Mouse (Mus musculus) urinary bladder, postnatal 10 days (tissue): ENCODE data around the gene BC034090.

Experiments
- DNase-seq: peaks from one replicate; pipeline ENCODE4 v3.0.0; 2022; ENCODE audit warnings: low spot score

Gene BC034090

DNA sequence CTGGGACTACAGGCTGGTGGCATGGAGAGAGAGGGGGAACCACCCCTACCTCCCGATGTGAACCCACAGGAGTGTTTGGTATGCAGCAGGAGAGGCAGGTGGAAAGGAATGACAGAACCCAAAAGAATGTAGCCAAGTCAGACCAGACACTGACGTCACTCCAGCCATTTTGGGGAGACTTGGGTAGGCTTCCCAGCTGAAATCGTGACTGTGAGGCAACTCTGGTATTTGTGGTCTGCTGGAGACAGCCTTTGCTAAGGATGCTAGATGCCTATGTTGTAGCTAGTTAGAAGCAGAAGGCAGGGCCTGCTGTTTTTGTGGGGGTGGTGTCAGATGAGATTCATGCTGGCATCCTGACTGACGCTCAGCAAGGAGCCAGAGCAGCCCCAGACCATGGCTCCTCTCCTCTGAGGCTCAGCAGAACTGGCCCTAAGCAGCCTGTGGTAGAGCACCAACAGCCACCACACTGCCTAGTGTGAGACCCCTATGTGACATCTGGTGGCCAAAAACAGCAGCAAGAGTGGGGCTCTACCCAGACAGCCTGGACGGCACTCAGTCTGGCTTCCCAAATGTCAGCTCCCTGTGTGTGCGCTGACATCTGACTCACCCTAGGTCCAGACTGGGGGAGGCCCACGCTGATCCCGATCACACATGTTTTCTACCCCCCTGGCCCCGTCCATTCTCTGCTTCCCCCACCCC is 29.0 kb downstream of the BC034090 start:
- DNase-seq: no peak

DNA sequence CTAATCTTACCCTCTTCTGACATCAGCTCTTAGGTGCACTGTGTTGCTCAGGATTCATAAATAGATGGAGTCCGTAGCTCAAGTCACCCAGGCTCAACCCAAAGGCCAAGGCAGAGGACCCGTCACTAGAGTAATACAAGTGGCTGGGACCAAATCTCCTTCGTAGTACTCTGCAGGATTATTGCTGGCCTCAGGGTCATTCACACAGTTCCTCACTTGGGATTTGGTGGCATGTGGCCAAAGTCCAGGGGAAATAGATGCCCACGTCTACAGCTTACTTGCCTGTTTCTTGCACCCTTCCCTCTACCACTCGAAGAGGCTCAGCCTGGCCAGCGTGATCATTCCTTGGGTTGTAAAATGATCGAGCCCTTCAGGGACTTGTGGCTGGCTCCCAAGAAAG is 30.3 kb downstream of the BC034090 start:
- no peak for DNase-seq

DNA sequence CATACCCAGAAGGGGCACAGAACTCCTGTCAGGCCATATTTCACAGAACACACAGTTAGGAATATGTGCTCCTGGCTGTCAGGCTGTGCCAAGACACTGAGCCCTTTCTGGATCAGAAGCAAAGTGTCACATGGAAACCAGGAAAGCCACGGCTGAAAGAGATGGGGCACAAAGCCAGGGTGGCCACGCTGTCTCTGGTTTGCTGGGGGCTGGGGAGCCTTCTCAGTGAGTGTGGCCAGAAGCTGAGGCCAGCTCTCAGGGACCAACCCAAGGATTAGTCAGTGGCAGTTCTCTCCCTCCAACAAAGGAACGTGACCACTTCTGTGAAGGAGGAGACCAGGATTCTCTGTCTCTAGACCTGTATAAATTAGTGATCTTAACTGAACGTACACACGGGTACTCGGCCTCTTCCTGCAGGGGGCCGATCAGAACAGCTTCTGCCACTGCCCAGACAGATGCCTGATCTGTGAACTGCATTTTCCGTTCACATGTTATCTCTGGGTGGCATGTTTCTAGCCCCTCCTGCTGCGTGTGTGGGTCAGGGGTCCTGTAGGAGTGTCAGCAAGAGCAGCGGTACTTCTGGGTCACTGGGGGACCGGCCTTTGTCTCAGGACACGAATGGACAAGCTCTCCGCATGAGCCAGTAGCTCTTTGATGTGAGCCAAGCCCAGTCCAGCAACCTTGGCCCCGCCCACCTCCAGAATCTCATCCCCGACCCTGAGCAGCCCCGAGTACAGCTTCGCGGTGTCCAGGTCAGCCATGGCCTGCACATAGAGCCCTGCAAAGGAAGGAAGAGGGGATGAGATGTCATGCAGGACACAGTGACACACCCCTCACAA is 31.1 kb downstream of the BC034090 start:
- DNase-seq: no peak

DNA sequence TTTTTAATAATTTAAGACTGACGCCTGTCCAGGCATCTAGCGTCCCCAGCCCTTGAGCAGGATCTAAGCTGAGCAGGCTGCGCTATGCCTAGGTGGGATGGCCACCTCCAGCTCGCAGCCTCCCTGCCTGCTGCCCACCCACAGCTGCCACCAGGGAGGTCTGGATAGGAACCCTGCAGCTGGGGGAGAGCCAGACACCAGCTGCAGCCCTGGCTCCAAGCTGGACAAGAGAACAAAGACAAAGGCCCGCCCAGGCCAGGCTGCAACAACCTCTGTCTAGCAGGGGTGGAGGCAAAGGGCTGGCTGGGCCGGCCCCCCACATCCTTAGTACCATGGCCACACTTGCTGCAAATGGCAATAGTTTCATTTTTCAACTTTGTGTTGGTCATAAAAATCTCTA is 31.8 kb downstream of the BC034090 start:
- DNase-seq: no peak

DNA sequence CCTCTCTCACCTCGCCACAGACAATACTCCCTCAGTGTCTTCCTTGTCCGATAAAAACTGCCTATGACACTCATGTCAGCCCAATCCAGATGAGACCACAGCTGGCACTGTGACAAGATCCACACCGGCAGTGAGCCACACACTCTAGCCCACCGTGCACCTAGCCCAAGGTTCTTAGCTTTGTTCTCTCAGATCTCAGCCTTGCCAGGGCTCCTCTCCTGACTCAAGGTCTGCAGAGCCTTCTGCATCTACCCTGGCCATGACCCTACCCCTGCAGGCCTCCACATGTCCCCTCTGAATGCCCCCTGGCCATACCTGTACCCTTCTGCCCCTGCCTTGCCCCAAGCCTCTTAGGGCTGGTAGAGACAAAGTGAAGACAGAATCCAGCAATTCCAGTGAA is 32.2 kb downstream of the BC034090 start:
- no peak for DNase-seq

DNA sequence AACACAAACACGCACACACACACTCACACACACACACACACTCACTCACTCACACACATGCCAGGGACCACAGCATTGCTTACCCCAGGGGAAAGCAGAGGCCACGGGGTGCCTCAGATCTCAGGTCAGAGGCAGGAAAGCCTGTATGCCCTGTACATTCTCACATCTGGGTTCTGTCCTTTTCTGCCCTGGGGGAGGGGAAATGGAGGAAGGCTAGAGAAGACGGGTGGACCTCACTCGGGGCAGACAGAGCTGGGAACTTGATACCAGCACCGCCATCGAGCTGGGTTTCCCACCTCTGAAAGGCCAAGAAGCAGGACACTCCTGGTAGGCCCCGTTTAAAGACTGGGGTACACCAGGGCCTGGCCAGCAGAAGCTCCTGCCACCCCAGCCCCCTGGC is 33.2 kb downstream of the BC034090 start:
- no peak for DNase-seq

DNA sequence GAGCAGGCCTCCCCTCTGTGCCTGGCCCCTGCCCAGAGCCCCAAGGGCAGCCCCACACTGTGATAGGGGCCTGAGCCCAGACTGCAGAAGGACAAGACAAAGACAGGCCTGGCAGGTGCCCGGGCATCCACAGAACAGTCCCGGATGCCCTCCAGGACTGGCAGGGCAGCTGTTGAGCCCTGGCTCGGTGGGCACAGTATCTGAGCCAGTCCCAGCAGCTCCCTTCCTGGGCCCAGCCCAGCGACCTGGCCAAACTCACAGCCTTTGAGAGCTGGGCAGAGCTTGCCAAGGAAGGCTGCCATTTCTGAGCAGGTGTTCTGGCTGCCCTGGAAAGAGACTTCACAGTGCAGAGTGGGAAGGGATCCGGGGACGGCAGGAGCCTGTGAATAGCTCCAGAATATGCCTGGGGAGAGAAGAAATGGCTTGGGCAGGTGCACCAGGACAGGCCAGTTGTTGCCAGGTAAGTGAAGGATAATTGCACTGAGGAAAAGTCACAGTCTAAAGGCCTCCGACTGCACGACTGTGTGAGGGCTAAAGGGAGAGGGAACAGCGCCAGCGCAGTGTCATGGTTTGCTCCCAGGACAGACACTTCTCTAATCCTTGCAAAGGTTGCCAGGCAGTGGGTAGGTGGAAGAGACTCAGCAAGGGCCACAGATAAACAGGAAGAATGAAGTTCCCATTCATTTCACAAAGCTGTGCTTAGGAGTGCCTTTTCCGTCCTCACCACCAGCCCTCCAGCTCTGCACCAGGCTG is 34.1 kb downstream of the BC034090 start:
- DNase-seq: no peak

DNA sequence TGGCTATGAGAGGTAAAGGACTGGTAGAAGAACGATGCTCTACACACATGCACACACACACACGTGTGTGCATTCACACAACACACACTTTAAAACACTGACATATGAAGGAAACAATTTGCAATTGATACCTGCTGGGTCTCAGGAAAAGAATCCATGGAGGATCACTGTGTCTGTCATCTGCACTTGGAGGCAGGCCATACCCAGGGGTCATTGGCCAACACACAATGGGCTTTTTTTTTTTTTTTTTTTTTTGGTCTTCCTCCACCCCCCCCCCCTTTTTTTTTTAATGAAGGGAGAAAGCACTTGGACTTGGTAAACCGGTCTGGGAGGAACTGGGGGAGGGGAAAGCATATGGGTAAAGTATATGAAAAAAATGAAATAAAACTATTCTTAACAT is 36.4 kb downstream of the BC034090 start:
- DNase-seq: no peak

DNA sequence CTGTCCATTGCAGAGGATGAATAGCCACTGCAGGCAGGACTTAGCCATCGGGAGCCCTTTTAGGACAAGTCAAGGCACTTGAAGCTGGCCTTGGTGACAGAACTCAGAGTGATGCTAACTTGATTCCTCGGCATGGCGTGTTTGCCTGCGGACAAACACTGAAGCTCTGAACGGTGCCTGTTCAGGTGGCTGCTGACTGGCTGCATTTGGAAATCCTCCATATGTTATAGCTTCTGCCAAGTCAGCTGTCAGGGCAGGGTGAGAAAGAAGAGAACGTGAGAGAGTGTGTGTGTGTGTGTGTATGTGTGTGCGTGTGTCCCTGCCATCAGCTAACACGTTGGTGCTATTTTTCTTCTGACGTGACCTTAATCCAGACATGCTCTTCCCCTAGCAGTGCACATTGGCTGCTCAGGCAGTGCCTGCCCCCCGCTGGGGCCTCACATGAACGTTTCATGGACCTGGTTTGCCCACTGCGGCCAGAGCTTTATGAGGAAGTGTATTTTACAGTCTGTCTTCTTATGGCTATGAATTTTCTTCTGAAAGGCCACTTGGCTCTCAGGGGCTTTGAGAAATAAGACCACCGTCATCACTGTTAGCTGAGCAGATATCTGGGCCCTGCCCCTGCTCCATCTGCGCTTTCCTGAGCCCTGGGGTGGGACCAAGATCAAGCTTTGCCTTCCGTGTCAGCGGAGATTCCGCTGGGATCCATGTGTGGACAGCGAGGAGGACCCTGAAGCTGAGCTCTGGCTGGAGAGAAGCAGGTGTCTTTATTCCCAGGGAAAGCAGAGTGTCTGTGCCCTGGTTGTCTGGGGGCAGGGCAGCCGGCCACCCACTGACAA is 38.2 kb downstream of the BC034090 start:
- no peak for DNase-seq

DNA sequence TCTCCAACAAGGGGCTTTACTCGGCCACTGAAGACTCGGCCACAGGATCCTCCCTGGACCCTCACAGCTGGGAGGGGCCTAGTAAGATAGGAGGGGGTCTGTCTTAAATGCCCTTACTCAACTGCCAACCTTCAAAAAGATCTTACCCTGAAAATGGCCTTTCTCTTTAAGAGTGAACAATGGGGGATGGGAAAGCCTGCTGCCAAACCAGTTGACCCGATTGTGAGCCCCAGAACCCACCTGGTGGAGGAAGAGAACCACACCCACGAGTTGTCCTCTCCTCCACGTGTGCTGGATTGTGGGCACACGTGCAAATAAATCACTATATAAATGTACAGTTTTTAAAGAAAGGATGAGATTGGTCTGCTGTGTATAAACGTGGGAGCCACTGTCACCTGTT is 38.9 kb downstream of the BC034090 start:
- no peak for DNase-seq

DNA sequence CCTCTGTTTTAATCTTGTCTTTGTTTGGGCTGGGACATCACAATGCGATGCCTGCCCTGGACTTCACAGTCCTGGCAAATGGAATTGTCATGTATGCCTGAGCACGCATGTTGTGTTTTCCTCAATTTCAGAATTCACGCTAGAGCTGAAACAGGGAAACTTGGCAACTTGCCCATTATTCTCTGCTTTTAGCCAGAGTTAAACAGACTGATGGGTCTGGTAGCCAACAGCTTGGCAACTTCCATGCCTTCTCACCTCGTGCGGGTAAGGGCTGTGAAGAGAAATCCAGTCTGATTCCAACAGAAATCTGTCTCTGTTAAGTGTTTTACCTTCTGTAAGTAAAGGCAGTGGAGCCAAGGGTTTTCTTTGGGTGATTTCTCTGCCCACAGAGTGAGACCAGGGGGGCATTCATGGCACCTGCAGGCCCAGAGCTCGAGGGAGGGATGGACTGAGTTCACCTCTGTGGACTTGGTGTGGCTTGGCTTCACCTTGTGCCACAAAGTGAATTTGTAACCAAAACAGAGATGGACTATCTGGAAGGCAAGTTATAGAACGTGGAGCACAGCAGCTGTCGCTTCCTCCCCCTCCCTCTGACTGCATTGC is 39.6 kb downstream of the BC034090 start:
- no peak for DNase-seq

DNA sequence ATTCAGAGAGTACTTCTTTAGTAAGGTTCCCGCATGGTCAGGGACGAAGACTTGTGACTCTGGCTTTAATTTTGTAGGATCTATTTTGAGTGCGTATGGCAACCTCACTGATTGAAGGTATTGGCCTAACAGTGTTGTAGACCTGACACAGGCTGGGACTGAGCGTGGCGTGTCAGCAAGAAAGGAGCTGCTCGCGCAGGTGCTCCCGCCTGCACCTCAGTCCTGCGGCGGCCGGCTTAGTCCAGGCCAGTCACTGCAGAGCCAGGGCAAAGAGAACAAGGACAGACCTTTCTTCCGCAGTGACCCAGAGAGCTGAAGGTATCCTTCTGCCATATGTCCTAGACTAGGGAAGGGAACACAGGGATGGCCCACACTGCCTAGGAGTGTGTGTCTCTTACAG is 40.3 kb downstream of the BC034090 start:
- no peak for DNase-seq

DNA sequence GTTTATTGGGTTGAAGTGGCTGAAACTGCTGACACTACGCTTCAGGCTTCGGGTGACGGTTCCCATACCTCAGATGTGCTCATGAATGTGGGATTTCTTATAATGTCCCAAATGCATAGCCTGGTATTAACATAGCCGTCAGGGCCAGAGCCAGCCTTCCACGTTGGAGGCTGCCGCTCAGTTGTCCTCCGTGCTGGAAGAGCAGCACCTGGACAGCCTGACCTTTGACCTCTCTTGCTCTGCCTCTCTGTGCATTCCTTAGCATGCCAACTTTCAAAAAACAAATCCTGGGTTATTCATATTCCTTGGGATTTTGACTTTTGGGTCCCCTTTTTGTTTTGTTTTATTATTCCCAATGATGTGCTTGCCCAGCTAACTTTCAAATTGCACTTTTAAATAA is 41.1 kb downstream of the BC034090 start:
- no peak for DNase-seq

DNA sequence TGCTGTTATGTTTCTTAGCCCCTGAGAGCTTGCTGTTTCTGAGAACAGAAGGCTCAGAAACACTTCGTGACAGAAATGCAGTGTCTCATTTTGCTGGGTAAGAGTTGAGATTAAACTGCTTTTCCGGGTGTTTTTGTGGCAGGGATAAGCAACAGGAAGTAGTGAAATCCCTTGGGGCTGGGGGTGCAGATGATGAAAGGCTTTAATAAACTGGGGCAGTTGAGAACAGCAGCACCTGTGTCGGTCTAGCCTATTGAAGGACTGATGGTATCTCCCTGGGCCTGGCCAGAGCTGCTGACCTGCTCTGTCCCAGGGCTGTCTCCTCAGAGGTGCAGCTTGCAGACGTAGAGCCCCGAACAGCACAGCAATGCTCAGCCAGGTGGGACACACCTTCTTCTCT is 41.8 kb downstream of the BC034090 start:
- no peak for DNase-seq

DNA sequence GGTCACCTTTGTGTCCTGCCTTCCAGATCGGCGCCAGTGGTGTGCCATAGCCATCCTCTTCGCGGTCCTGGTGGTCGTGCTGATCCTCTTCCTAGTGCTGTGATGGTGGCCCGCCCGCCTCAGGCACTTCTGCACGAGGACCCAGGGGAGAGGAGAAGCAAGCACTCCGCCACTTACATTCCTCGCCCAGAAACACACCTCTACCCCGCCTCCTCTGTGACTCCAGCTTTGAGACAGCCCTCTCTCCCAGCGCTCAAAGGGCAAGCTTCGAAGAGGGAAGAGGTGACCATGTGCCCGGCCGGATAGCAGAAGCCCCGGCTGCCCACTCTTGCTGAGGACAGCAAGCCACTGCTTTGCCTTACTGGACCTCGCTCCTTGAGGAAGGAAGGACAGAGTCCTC is 42.3 kb downstream of the BC034090 start:
- DNase-seq: no peak

DNA sequence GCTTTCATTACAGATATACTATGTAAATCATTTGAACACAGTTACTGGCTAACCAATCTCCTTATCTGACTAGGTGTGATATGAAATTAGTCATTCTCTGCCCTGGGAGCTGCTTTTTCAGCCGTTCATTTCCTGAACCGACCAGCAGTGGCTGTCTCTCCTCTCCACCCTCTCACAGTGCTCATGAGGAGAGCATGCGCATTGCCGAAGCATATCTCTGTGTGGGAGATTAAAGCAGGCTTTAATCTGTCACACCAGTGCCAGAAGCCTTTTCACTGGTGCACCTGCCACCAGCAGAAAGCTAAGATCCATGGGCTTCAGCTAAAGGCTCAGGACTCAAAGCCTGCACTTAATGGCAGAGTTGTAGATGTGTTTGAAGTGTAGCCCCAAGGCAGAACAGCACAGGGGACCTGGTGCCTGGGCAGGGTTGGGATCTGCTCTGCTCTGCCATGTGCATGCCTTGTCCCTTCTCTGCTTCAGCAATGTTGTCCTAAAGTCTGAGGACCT is 42.8 kb downstream of the BC034090 start:
- no peak for DNase-seq

DNA sequence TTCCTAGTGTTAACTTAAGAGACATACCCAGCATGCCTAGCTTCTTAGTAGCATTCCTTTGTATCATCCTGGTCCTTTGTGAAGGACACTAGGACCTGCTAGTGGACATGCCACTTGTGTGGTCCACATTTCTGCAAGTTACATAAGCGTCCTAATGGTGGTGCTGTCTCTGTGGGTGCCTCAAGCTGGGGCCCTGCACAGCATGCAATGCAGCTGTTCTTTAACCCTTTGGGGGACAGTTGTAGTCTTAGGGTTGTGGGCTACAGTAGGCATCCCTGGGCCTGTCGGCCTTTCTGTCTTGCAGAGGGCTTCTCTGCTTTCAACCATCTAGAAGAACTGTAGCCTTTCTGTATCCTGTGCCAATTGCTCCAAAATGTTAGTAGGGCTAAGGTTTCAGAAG is 43.3 kb downstream of the BC034090 start:
- DNase-seq: no peak

DNA sequence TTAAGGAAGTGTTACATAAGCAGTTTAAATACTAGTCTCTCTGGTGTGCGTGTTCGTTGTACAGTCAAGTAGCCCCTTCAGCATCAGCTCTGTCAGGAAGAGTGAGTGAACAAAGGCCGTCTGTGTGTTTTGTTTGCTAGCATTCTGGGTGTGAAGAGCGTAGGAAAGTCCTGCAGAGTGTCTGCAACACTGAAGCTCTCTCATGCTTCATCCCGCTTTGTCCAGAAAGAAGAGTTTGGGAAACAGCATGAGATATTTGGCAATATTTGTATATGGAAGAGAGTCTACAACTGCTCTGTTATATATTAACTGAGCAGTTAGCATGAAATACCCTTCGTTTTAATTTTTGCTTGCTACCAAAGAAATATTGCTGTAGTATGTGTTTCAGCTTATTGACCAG is 44.7 kb downstream of the BC034090 start:
- DNase-seq: no peak

DNA sequence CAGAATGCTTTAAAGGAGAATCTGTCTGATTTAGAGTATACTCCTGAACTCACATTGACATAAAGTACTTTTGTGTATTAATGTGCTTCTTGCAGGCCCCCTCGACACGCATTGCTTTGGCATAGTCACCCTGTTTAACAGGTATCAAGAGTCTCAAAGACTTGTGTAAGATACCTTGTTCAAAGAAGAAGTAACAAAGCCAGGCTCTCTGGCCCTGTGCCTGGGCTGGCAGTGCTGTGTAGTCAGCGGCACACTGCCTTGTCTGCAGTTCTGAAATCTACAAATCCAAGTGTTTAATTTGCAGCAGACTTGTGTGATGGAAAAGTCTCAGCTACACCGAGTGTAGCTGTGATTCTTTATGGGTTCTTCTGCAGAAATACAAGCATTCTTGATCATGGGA is 47.6 kb downstream of the BC034090 start:
- DNase-seq: no peak

DNA sequence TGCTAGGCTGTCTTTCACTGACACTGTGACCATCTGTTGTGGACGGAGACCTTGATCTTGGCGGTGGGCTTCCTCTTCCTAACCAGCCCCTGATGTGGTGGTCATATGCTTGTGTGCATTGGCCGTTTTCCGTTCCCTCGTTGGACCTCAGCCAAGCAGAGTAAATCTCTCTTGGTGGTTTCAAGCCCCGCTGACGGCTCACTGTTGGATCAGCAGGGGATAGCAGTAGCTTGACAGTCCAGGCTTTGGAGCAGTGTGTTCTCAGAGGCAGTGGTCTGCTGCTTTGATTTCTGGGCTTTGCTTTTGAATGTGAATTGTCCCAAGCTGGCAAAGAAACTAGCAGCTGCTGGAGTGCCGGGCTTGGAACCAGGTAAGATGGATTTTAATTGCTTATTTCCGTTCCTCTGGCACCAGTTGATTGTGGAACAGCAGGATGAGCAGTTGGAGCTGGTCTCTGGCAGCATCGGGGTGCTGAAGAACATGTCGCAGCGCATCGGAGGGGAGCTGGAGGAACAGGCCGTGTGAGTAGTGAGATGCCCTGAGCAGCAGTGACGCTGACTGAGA is 51.4 kb downstream of the BC034090 start:
- no peak for DNase-seq

DNA sequence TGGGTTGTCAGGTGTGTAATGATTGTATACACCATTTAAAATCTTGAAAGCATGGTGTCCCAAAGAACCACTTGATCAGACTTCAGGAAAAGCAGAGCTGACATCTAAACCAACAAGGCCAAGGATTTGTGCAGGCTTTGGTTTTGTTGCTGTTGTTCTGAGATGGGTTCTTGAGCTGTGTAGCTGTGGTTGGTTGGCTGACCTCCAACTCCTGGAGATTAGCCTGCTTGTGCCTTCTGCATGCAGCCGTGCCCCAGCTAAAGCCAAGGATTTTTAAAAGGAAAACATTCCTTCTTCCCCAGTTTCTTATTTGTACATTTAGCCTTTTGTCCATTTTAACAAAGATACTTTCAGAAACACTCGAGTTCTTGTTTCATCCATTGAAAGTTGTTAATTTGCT is 52.6 kb downstream of the BC034090 start:
- no peak for DNase-seq
